Mouse (Mus musculus) heart, postnatal 14 days (tissue): ENCODE results near the gene Ing5. TPM values are rescaled to one million over a fixed set of nuclear protein-coding genes. Genes with fewer than 3 reads are reported as not detected.
"Not testable (repeated sequence)": the region's sequence is repeated elsewhere in the genome, so short reads cannot be mapped to it uniquely, and the experiment has no call there.

Experiments
- DNase-seq, 2 experiments: peaks; one replicate each; pipeline ENCODE4 v3.0.0; 2021 to 2022
- intact Hi-C: fragments of 180-260 bp; cut with DNase I; formaldehyde crosslinking; loops from one replicate; pipeline ENCODE4 v1.15.1; 2025
- total RNA-seq, 2 experiments: library from RNA; stranded (reverse); gene quantifications; 2 replicates each; pipeline ENCODE4 v1.2.3; 2021

The Ing5 gene
- total RNA-seq, 2 experiments from 2014 or later, result 8.3 to 10.6 TPM

GRCm38 (mm10) chr1:93845766-93846366 is 42.1 kb downstream of the Ing5 start:
- intact Hi-C loops, result not testable (repeated sequence)

GRCm38 (mm10) chr1:93855790-93856189 is 52.0 kb downstream of the Ing5 start:
- intact Hi-C loops, result not testable (repeated sequence)

More at GRCm38 (mm10) chr1:93845766-93846366, 42.1 kb downstream of the Ing5 start:
- not testable (repeated sequence) for DNase-seq

GRCm38 (mm10) chr1:93857370-93857769 is 53.6 kb downstream of the Ing5 start:
- intact Hi-C loops, result no loop called here
- no peak for DNase-seq

More at GRCm38 (mm10) chr1:93855790-93856189, 52.0 kb downstream of the Ing5 start:
- DNase-seq, result not testable (repeated sequence)

GRCm38 (mm10) chr1:93857991-93858390 is 54.2 kb downstream of the Ing5 start:
- no peak for DNase-seq
- intact Hi-C loops, result no loop called here

GRCm38 (mm10) chr1:93859619-93860018 is 55.9 kb downstream of the Ing5 start:
- intact Hi-C loops, result no loop called here
- no peak for DNase-seq

- DNase-seq, intact Hi-C loops: not testable (repeated sequence)
These were observed 57.3 kb downstream of the Ing5 start, which contains the start of gene Gal3st2 for GRCm38 (mm10) chr1:93861048-93861447. Gene Gal3st2, plus strand, starts transcription at chr1:93861306.

Other genes with a start within 250 kb of the Ing5 start
- 100 to 1,000 TPM in 1 of 2 experiments, 10 to 100 TPM in 1; 98.9 to 106 TPM for gene Stk25, start 145.3 kb upstream of the Ing5 start, total RNA-seq
- gene Bok, start 118.3 kb upstream of the Ing5 start, total RNA-seq, result 1 to 10 TPM; 4.5 to 5.5 TPM
- 10 to 100 TPM; 40.9 to 41.8 TPM for gene Atg4b, start 52.5 kb upstream of the Ing5 start, total RNA-seq
- 10 to 100 TPM; 60.5 to 73.5 TPM for gene Thap4, start 49.1 kb upstream of the Ing5 start, total RNA-seq
- gene Dtymk, start 2.0 kb upstream of the Ing5 start, total RNA-seq, result 10 to 100 TPM; 33.0 to 33.9 TPM
- gene D2hgdh, start 20.9 kb downstream of the Ing5 start, total RNA-seq, result 10 to 100 TPM; 29.3 to 29.5 TPM
- 1 to 10 TPM; 1.1 to 1.5 TPM for gene Gal3st2, start 57.3 kb downstream of the Ing5 start, total RNA-seq
- gene Gal3st2b, start 114.3 kb downstream of the Ing5 start, total RNA-seq, result 1 to 10 TPM in 1 of 2 experiments, under 1 TPM in 1; 0.78 to 1.1 TPM
- 1 to 10 TPM in 1 of 2 experiments, under 1 TPM in 1; 0.93 to 1.0 TPM for gene Gal3st2c, start 186.5 kb downstream of the Ing5 start, total RNA-seq
- gene Neu4, start 216.5 kb downstream of the Ing5 start, total RNA-seq, result not detected
- gene Pdcd1, start 248.6 kb downstream of the Ing5 start, total RNA-seq, result under 1 TPM; 0.14 to 0.24 TPM